In the genomic region with DNA sequence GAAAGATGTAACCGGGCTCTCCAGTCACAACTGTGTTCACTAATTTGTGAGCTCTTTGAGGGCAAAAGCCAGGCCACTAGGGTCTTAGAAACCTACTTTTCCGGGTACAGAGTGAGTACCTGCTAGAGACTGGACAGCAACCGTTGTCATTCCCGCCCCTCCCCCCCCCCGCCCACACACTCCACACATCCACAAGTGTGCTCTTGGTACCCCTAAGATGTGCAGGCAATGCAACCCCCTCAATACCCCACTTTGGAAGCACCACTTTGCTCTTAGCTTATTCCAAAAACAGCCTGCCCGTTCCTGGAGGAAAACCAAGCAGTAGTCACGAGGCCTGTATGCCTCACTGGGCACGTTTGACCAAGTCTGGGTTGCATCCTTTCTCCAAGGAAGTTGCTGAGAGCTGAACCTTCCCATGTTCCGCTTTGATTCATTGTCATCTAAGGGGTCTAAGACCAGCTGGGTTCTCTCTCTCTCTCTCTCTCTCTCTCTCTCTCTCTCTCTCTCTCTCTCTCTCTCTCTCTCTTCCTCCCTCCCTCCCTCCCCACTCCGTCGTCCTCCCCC, we compare ENCODE assay signal across 10 mouse cellular contexts. TPM values are rescaled to one million over a fixed set of nuclear protein-coding genes. Genes with fewer than 3 reads are reported as not detected.
A peak's percentile ranks its signal among the peaks of the same experiment; 100 is the strongest.
DNase-seq lines count a peak whose midpoint lies in the region; ATAC-seq and TF ChIP-seq lines count a peak whose summit lies in the region.
"Had no signal": no experiment of that assay in that cellular context is flagged by ENCODE, and none has a peak within 500 bp of the region (broad histone marks: within the 10 kb centered on the region; RNA-seq: fewer than 3 reads in every experiment).

No protein-coding gene starts in this region.

- peak overlapping the region; percentile 74 for H3K4me2 ChIP-seq in intestine, embryonic 15.5 days (replicated peaks)
- no peak overlapping the region for H3K4me2 ChIP-seq in intestine, postnatal 0 days (replicated peaks; ENCODE audit: low read depth)
- H3K4me2 ChIP-seq in embryonic facial prominence, embryonic 14.5 days (ENCODE audit: low read depth, low read length) = peak overlapping the region; percentile 95; the same call in 1 of the 2 replicates
- H3K4me2 ChIP-seq: liver, embryonic 15.5 days had no signal

- H3K27me3 ChIP-seq in intestine, embryonic 15.5 days (replicated peaks) = peaks cover 58% of the 10 kb centered on the region
- peaks cover 61% of the 10 kb centered on the region for H3K27me3 ChIP-seq in intestine, postnatal 0 days (replicated peaks; ENCODE audit: control insufficient read depth, insufficient read depth, low read length)
- H3K27me3 ChIP-seq in embryonic facial prominence, embryonic 14.5 days (replicated peaks; ENCODE audit: control insufficient read depth, insufficient read depth, low read length) = peaks cover 70% of the 10 kb centered on the region

- WGBS in intestine, embryonic 15.5 days = 8% methylated on average over 9 of the region's 11 CpGs
- 15% methylated on average over 8 of the region's 11 CpGs for WGBS in intestine, postnatal 0 days
- WGBS in embryonic facial prominence, embryonic 14.5 days = 10% methylated on average over 8 of the region's 11 CpGs

- no peaks in the 10 kb centered on the region for H3K36me3 ChIP-seq in intestine, embryonic 15.5 days
- H3K36me3 ChIP-seq in intestine, postnatal 0 days (ENCODE audit: control insufficient read depth, insufficient read depth) = no peaks in the 10 kb centered on the region
- H3K36me3 ChIP-seq in embryonic facial prominence, embryonic 14.5 days (ENCODE audit: control insufficient read depth, insufficient read depth, low read length) = no peaks in the 10 kb centered on the region
- H3K36me3 ChIP-seq: liver, embryonic 15.5 days; stomach, embryonic 15.5 days had no signal

- ATAC-seq in intestine, embryonic 15.5 days = no peak
- no peak for ATAC-seq in intestine, postnatal 0 days
- ATAC-seq in embryonic facial prominence, embryonic 14.5 days (ENCODE audit: low read depth) = no peak

- intact Hi-C loops in left cerebral cortex, postnatal 14 days (cut with DNase I) = loop anchor here (2.0 to 10.0 kb wide), 6 partner anchors 103 to 329 kb away; no protein-coding TSS in a partner anchor

- no peak overlapping the region for H3K27ac ChIP-seq in intestine, embryonic 15.5 days
- no peak overlapping the region for H3K27ac ChIP-seq in intestine, postnatal 0 days (ENCODE audit: low read depth, low read length)
- H3K27ac ChIP-seq in embryonic facial prominence, embryonic 14.5 days (replicated peaks; ENCODE audit: low read depth, low read length) = no peak overlapping the region
- H3K27ac ChIP-seq: liver, embryonic 15.5 days; stomach, embryonic 15.5 days had no signal

- TF ChIP-seq CTCF in intestine, postnatal 0 days (IDR thresholded peaks at IDR 0.05; ENCODE audit: low read depth) = no peak

- H3K9ac ChIP-seq in intestine, embryonic 15.5 days = no peak overlapping the region
- H3K9ac ChIP-seq in intestine, postnatal 0 days (ENCODE audit: low read depth, low read length) = no peak overlapping the region
- no peak overlapping the region for H3K9ac ChIP-seq in embryonic facial prominence, embryonic 14.5 days (ENCODE audit: low read depth, low read length)
- H3K9ac ChIP-seq: liver, embryonic 15.5 days; stomach, embryonic 15.5 days had no signal

- H3K4me3 ChIP-seq in intestine, embryonic 15.5 days (replicated peaks) = no peak overlapping the region
- no peak overlapping the region for H3K4me3 ChIP-seq in intestine, postnatal 0 days (ENCODE audit: low read depth, low read length)
- peak overlapping the region; percentile 49 for H3K4me3 ChIP-seq in embryonic facial prominence, embryonic 14.5 days (ENCODE audit: low read depth, low read length)
- H3K4me3 ChIP-seq: liver, embryonic 15.5 days had no signal

- H3K9me3 ChIP-seq in intestine, embryonic 15.5 days = no peaks in the 10 kb centered on the region
- no peaks in the 10 kb centered on the region for H3K9me3 ChIP-seq in intestine, postnatal 0 days (ENCODE audit: control insufficient read depth)
- H3K9me3 ChIP-seq in embryonic facial prominence, embryonic 14.5 days (ENCODE audit: control insufficient read depth, low read length) = no peaks in the 10 kb centered on the region
- H3K9me3 ChIP-seq: liver, embryonic 15.5 days; stomach, embryonic 15.5 days had no signal

- H3K4me1 ChIP-seq in intestine, embryonic 15.5 days (replicated peaks) = peaks cover 23% of the 10 kb centered on the region
- H3K4me1 ChIP-seq in intestine, postnatal 0 days (replicated peaks; ENCODE audit: control insufficient read depth, insufficient read depth, low read length) = no peaks in the 10 kb centered on the region; the same call in none of the 2 replicates
- H3K4me1 ChIP-seq in embryonic facial prominence, embryonic 14.5 days (ENCODE audit: control insufficient read depth, insufficient read depth, low read length) = peaks cover 17% of the 10 kb centered on the region
- H3K4me1 ChIP-seq: liver, embryonic 15.5 days had no signal

- DNase-seq in embryonic facial prominence, embryonic 14.5 days (ENCODE audit: low spot score) = no peak
- peak; percentile 63 to 75 for DNase-seq in left cerebral cortex, postnatal 14 days (ENCODE audit: low spot score in 2 of 2)
- peak; percentile 38 for DNase-seq in right cerebral cortex, postnatal 14 days
- no peak for DNase-seq in urinary bladder, postnatal 10 days (ENCODE audit: low spot score)
- no peak for DNase-seq in kidney, postnatal 14 days
- DNase-seq in gastrocnemius, postnatal 25 days = no peak

RNA-seq across cellular contexts. Expression of gene Prmt8, which starts 3.1 kb away (rescaled TPM):
- 0.06 and 0.08 TPM in 2 replicates for polyA plus RNA-seq in intestine, embryonic 15.5 days (2015; fragmentation: Nextera tagmentation; extraction: Ambion mirVana)
- polyA plus RNA-seq in intestine, postnatal 0 days (2015; fragmentation: Nextera tagmentation; extraction: Ambion mirVana) = 0.17 and 0.26 TPM in 2 replicates
- 1.3 and 1.7 TPM in 2 replicates for polyA plus RNA-seq in embryonic facial prominence, embryonic 14.5 days (2014; fragmentation: Nextera tagmentation; extraction: Ambion mirVana)
- total RNA-seq in left cerebral cortex, postnatal 14 days (2021) = 100 to 1,000 TPM; 115 to 139 TPM
- not detected for total RNA-seq in gastrocnemius, postnatal 25 days (2021)
- polyA plus RNA-seq: liver, embryonic 15.5 days had no signal

Comparison
In these comparisons a context has a peak if more than half of its experiments do, and no peak if none do; other contexts are left out.
1. DNase-seq: peak in left cerebral cortex, postnatal 14 days (2 of 2) and right cerebral cortex, postnatal 14 days (single experiment); none in embryonic facial prominence, embryonic 14.5 days (single experiment), urinary bladder, postnatal 10 days (single experiment), kidney, postnatal 14 days (single experiment) and gastrocnemius, postnatal 25 days (single experiment).